Mouse (Mus musculus) kidney, adult 2 months (tissue): ENCODE data around the gene Fanca.

Experiments used
- CTCF ChIP-seq: fragments of 200-500 bp; conservative IDR thresholded peaks from 2 replicates; pipeline ENCODE4 v1.5.1; 2011; ENCODE audit warnings: low read depth, mild to moderate bottlenecking, control low read depth, low read length, moderate library complexity, mixed read lengths; ENCODE audit not compliant: insufficient read depth, insufficient read length
- POLR2A ChIP-seq: fragments of 200-500 bp; IDR thresholded peaks from one replicate; pipeline ENCODE4 v1.6.1; 2011; ENCODE audit warnings: low read depth, low read length, control low read depth

GRCm38 (mm10) chr8:123291716-123292115, 26.7 kb downstream of the Fanca start:
- no peak for TF ChIP-seq CTCF
- no peak for TF ChIP-seq POLR2A
